Mouse (Mus musculus) stomach, postnatal 0 days (tissue): ENCODE measurements around the gene Agtpbp1. TPM values are rescaled to one million over a fixed set of nuclear protein-coding genes. Genes with fewer than 3 reads are reported as not detected.

Experiments
- ATAC-seq: fragments of 200-750 bp; cut with Nextera tagmentation; 2 replicates; pipeline ENCODE4 v1.8.0; 2017; ENCODE audit not compliant: low FRiP score, low TSS enrichment
- DNase-seq: peaks from one replicate; pipeline ENCODE4 v3.0.0-alpha.2; 2016; ENCODE audit warnings: low spot score
- H3K27ac ChIP-seq: fragments of 300-500 bp; sonication (generic); replicated peaks from 2 replicates; pipeline ENCODE4 v1.5.1; 2014; ENCODE audit warnings: mild to moderate bottlenecking, control low read depth
- H3K27me3 ChIP-seq: fragments of 300-500 bp; sonication (generic); 2 replicates; pipeline ENCODE4 v1.6.1; 2014; ENCODE audit warnings: low read length; ENCODE audit not compliant: control insufficient read depth, insufficient read depth
- H3K36me3 ChIP-seq: fragments of 300-500 bp; sonication (generic); 2 replicates; pipeline ENCODE4 v1.6.1; 2014; ENCODE audit warnings: low read length, mixed read lengths; ENCODE audit not compliant: control insufficient read depth, insufficient read depth
- H3K4me1 ChIP-seq: fragments of 300-500 bp; sonication (generic); replicated peaks from 2 replicates; pipeline ENCODE4 v1.6.1; 2014; ENCODE audit warnings: antibody characterized with exemption; ENCODE audit not compliant: control insufficient read depth, insufficient read depth
- H3K4me2 ChIP-seq: fragments of 300-500 bp; sonication (generic); replicated peaks from 2 replicates; pipeline ENCODE4 v1.6.1; 2014; ENCODE audit warnings: low read depth, mild to moderate bottlenecking, control low read depth, moderate library complexity
- H3K4me3 ChIP-seq: fragments of 300-500 bp; sonication (generic); 2 replicates; pipeline ENCODE4 v1.5.1; 2014; ENCODE audit warnings: low read depth, low read length, control low read depth
- H3K9ac ChIP-seq: fragments of 300-500 bp; sonication (generic); 2 replicates; pipeline ENCODE4 v1.6.1; 2014; ENCODE audit warnings: mild to moderate bottlenecking, low read length, control low read depth, mixed read lengths
- H3K9me3 ChIP-seq: fragments of 300-500 bp; sonication (generic); 2 replicates; pipeline ENCODE4 v1.6.1; 2016; ENCODE audit warnings: low read length; ENCODE audit not compliant: control insufficient read depth
- CTCF ChIP-seq: IDR thresholded peaks from 2 replicates; pipeline ENCODE4 v1.5.1; 2016; ENCODE audit warnings: antibody characterized with exemption, low read depth, mild to moderate bottlenecking, moderate library complexity
- EP300 ChIP-seq: optimal IDR thresholded peaks from 2 replicates; pipeline ENCODE3; 2016; ENCODE audit warnings: antibody characterized with exemption
- WGBS: fragments of 180-500 bp; shearing (Covaris S2); extraction: QIAGEN DNeasy Blood & Tissue Kit; methylation state at CpG from one replicate; pipeline ENCODE4 v1.1.7; 2014; 5-methylcytosine and 5-hydroxymethylcytosine counted together
- polyA plus RNA-seq: library from polyadenylated mRNA; unstranded; fragments of >200 nt; fragmentation: Nextera tagmentation; extraction: Ambion mirVana; gene quantifications from 2 replicates; pipeline ENCODE4 v1.2.1, GENCODE M21; 2015

Agtpbp1 gene
- polyA plus RNA-seq, 1 experiment from 2014 or later: 12.4 TPM

DNA sequence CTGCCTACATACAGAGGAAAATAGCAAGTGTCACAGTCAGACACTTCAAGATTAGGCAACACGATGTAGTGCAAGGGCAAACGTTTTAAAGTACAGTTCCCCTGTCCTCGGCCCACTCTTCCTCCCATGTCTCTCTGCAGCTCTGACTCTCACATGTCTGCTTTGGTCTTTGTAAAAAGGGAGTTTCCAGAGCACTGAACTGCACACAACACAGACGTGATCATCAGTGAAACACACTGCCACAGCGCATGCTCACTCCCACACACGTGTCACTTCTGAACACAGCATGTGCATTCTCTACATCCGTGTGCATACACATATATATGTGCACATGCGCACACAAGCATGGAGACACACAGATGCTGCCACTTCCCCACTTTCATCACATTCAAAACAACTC lies 54.5 kb downstream of the Agtpbp1 start:
- TF ChIP-seq EP300 (no peak), CTCF (no peak)
- Histone ChIP-seq H3K27me3 (no peaks in the 10 kb centered on the region), H3K27ac (no peak overlapping the region), H3K4me3 (no peak overlapping the region), H3K9me3 (no peaks in the 10 kb centered on the region), H3K4me1 (no peaks in the 10 kb centered on the region), H3K9ac (no peak overlapping the region), H3K36me3 (0 out of 2 replicates have a peak, but pooled peaks cover 2% of the 10 kb centered on the region), H3K4me2 (no peak overlapping the region)
- WGBS: 93% methylated on average over 8 of the region's 8 CpGs
- ATAC-seq: no peak
- no peak for DNase-seq

DNA sequence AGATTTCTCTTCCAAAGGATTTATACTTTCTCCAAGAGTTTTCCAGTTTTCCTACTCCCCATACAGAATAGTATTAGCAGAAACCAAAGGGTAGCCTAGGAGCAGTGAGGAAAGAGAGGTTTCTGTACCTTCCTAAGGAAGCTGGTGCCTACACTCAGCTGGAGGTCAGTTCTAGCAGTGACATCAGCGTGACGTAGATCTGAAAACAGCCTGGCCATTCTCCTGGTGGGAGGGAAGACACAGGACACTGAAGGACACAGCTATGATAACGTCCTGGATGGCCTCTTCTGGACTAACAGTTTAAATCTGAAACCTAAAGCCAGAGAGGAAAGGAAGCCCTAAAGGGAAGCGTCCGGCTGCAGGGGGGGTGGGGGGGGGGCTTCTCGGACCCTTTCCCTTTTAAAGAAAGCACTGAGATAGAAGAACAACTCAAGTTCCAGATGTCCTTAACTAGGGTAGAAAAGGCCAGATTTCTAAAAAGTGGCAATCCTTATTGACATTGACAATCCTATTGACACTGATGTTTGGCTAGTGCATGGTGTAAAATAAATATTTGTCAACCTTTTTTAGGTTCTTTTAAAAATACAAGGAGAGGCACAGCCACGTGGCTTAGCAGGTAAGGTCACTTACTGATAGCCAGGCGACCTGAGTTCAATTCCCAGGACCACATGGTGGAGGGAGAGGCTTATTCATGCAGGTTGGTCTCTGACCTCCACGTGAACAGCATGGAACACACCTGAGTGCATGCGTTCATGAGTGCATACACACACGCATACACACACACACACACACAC lies 63.6 kb downstream of the Agtpbp1 start:
- TF ChIP-seq EP300 (no peak), CTCF (no peak)
- Histone ChIP-seq H3K4me3 (no peak overlapping the region), H3K27me3 (no peaks in the 10 kb centered on the region), H3K4me1 (no peaks in the 10 kb centered on the region), H3K27ac (no peak overlapping the region), H3K9ac (no peak overlapping the region), H3K9me3 (no peaks in the 10 kb centered on the region), H3K4me2 (no peak overlapping the region), H3K36me3 (peaks cover 2% of the 10 kb centered on the region; the same call in 1 of the 2 replicates)
- 57% methylated on average over 11 of the region's 11 CpGs for WGBS
- ATAC-seq: no peak
- DNase-seq: no peak

DNA sequence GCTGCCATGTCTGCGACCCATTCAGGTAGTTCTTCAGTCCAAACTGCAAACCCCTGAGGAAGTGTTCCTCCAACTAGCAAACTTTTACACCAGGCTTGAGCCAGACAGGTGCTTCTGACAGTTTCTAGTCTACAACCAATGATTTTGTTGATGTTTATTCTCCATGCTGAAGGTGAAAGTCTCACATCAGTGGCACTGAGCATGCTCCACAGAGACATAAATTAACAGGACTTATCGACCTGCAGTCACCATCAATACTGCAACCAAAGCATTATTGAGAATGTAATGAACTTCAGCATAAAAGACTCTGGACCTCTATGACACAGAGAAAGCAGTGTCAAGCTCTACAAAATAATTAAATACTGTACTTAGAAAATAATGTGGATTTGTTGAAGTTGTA lies 64.2 kb downstream of the Agtpbp1 start:
- H3K27me3 ChIP-seq: no peaks in the 10 kb centered on the region
- no peak overlapping the region for H3K27ac ChIP-seq
- H3K4me1 ChIP-seq: no peaks in the 10 kb centered on the region
- peaks cover 2% of the 10 kb centered on the region; the same call in 1 of the 2 replicates for H3K36me3 ChIP-seq
- H3K9ac ChIP-seq: no peak overlapping the region
- H3K4me3 ChIP-seq: no peak overlapping the region
- H3K4me2 ChIP-seq: no peak overlapping the region
- 86% methylated on average over 2 of the region's 2 CpGs for WGBS
- TF ChIP-seq CTCF: no peak
- no peak for TF ChIP-seq EP300
- no peak for ATAC-seq
- DNase-seq: no peak
- H3K9me3 ChIP-seq: no peaks in the 10 kb centered on the region

DNA sequence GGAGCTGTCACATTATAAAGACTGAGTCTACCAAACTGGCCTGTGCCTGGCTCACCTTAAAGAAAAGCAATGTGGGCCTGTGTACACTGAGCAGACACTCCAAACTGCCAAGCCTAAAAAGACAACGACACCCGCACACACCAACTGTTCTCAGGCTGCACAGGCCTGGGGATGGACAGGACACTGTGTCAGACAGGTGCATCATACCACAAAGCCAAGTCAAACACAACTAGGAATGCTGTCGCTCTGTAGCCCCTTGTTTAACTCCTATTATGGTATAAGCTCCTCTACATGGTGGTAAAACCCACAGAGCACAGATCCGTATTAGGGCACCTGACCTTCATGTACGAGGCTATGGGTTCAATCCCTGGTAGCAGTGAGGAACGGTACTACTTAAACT lies 65.5 kb downstream of the Agtpbp1 start:
- no peaks in the 10 kb centered on the region for H3K36me3 ChIP-seq
- H3K9ac ChIP-seq: no peak overlapping the region
- no peaks in the 10 kb centered on the region for H3K4me1 ChIP-seq
- H3K9me3 ChIP-seq: no peaks in the 10 kb centered on the region
- no peak for ATAC-seq
- H3K27me3 ChIP-seq: no peaks in the 10 kb centered on the region
- H3K27ac ChIP-seq: no peak overlapping the region
- TF ChIP-seq EP300 (no peak), CTCF (no peak)
- no peak overlapping the region for H3K4me3 ChIP-seq
- no peak for DNase-seq
- H3K4me2 ChIP-seq: no peak overlapping the region
- 82% methylated on average over 6 of the region's 6 CpGs for WGBS

DNA sequence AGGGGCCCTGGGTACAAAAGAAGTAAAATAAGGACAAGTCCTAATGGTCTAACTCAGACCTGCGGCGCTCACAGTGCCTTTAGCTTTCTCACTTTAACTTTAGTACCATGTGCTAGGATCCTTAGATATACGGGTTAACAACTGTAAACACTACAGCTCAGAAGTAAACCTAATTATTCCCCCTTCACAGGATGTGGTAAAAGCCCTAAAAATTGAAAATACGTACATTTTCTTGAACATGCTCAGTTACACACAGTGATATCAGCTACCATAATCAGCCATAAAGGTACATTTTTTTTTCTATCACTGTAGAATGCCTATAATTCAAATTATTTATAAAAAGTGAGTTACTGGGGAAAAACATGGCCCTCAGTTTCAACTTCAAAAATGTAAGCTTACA lies 67.0 kb downstream of the Agtpbp1 start:
- no peak overlapping the region for H3K9ac ChIP-seq
- no peaks in the 10 kb centered on the region for H3K4me1 ChIP-seq
- no peak overlapping the region for H3K27ac ChIP-seq
- no peaks in the 10 kb centered on the region for H3K27me3 ChIP-seq
- no peak overlapping the region for H3K4me2 ChIP-seq
- WGBS: 37% methylated on average over 4 of the region's 4 CpGs
- no peaks in the 10 kb centered on the region for H3K9me3 ChIP-seq
- TF ChIP-seq EP300: no peak
- no peak for TF ChIP-seq CTCF
- DNase-seq (no peak), ATAC-seq (no peak)
- H3K36me3 ChIP-seq: no peaks in the 10 kb centered on the region
- H3K4me3 ChIP-seq: no peak overlapping the region

DNA sequence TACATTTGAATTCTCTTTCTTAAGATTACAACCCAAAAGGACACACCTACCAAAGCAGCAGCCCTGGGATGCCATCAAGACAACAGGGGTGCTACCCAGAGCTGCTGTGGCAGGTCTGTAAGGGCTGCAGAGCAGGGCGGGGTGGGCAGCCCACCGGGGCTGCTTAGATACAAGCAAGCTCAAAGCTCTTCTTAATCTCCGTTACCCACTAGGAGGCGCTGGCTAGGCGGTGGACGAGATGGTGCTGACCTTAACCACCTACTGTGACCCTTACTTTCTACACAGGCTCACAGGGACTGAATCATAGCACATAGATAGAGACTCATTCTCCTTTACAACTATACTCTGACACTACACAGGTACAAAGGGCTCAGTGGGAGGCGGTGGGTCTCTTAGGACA lies 70.0 kb downstream of the Agtpbp1 start:
- DNase-seq (peak; percentile 59), ATAC-seq (no peak)
- Histone ChIP-seq H3K4me2 (no peak overlapping the region), H3K27ac (no peak overlapping the region), H3K4me3 (no peak overlapping the region), H3K4me1 (no peaks in the 10 kb centered on the region), H3K27me3 (no peaks in the 10 kb centered on the region), H3K36me3 (peaks cover 2% of the 10 kb centered on the region; the same call in 1 of the 2 replicates), H3K9me3 (no peaks in the 10 kb centered on the region), H3K9ac (no peak overlapping the region)
- TF ChIP-seq EP300 (no peak), CTCF (peak; percentile 70)
- WGBS: 44% methylated on average over 7 of the region's 7 CpGs
